Mouse (Mus musculus) liver, embryonic 14.5 days (tissue): ENCODE data around the gene Utrn.

Experiments
- CTCF ChIP-seq: IDR thresholded peaks from 2 replicates; pipeline ENCODE4 v1.5.1; 2016; ENCODE audit warnings: antibody characterized with exemption, low read depth, control low read depth
- EP300 ChIP-seq: IDR thresholded peaks from 2 replicates; pipeline ENCODE4 v1.6.1; 2016; ENCODE audit warnings: antibody characterized with exemption, low read depth

- TF ChIP-seq CTCF (no peak), EP300 (no peak)
Observed at GRCm38 (mm10) chr10:12850781-12851471, 18.2 kb downstream of the Utrn start.
